Mouse (Mus musculus): ENCODE measurements around the gene Tpsb2.

The Tpsb2 gene

GRCm38 (mm10) chr17:25366005-25366404 lies at the start of gene Tpsb2:
Tpsb2 (plus strand) TSS chr17:25366305.
- no peak for DNase-seq (ENCODE audit: low spot score in 2 of 2)

- DNase-seq (ENCODE audit: low spot score in 2 of 2): no peak
Observed at GRCm38 (mm10) chr17:25318354-25318753, 47.8 kb upstream of the Tpsb2 start, which contains the start of gene Prss29. Prss29 (plus strand) TSS chr17:25318654.

GRCm38 (mm10) chr17:25320819-25321218 lies 45.3 kb upstream of the Tpsb2 start:
- DNase-seq (ENCODE audit: low spot score in 2 of 2): no peak

GRCm38 (mm10) chr17:25322930-25323329 lies 43.2 kb upstream of the Tpsb2 start:
- DNase-seq (ENCODE audit: low spot score in 2 of 2): no peak

- DNase-seq (ENCODE audit: low spot score in 2 of 2): no peak
Observed at GRCm38 (mm10) chr17:25332321-25332720, 33.8 kb upstream of the Tpsb2 start.

- DNase-seq (ENCODE audit: low spot score in 2 of 2): peak; percentile 42 to 77
Observed at GRCm38 (mm10) chr17:25333943-25334342, 32.2 kb upstream of the Tpsb2 start.

GRCm38 (mm10) chr17:25338218-25338617 lies 27.9 kb upstream of the Tpsb2 start:
- DNase-seq (ENCODE audit: low spot score in 2 of 2): no peak

- DNase-seq (ENCODE audit: low spot score in 2 of 2): no peak
Observed at GRCm38 (mm10) chr17:25340003-25340402, 26.1 kb upstream of the Tpsb2 start.

- DNase-seq (ENCODE audit: low spot score in 2 of 2): no peak
Observed at GRCm38 (mm10) chr17:25341490-25341889, 24.6 kb upstream of the Tpsb2 start.

GRCm38 (mm10) chr17:25345462-25345861 lies 20.6 kb upstream of the Tpsb2 start, which contains the start of gene Tpsab1:
Tpsab1 (minus strand) TSS chr17:25345562.
- no peak for DNase-seq (ENCODE audit: low spot score in 2 of 2)

GRCm38 (mm10) chr17:25361291-25361690 lies 4.8 kb upstream of the Tpsb2 start:
- no peak for DNase-seq (ENCODE audit: low spot score in 2 of 2)

GRCm38 (mm10) chr17:25363726-25364125 lies 2.4 kb upstream of the Tpsb2 start:
- peak; percentile 52 to 71 for DNase-seq (ENCODE audit: low spot score in 2 of 2)

- DNase-seq (ENCODE audit: low spot score in 2 of 2): no peak
Observed at GRCm38 (mm10) chr17:25368973-25369372, 2.9 kb downstream of the Tpsb2 start, which contains the start of gene Tpsg1. Tpsg1 (plus strand) TSS chr17:25369273.

GRCm38 (mm10) chr17:25372491-25372890 lies 6.4 kb downstream of the Tpsb2 start:
- DNase-seq (ENCODE audit: low spot score in 2 of 2): no peak

GRCm38 (mm10) chr17:25374011-25374410 lies 7.9 kb downstream of the Tpsb2 start:
- DNase-seq (ENCODE audit: low spot score in 2 of 2): peak; percentile 17 to 28

GRCm38 (mm10) chr17:25394526-25394925 lies 28.4 kb downstream of the Tpsb2 start:
- DNase-seq (ENCODE audit: low spot score in 2 of 2): no peak

- DNase-seq (ENCODE audit: low spot score in 2 of 2): peak; percentile 82 to 86
Observed at GRCm38 (mm10) chr17:25397804-25398519, 31.9 kb downstream of the Tpsb2 start.

- DNase-seq (ENCODE audit: low spot score in 2 of 2): no peak
Observed at GRCm38 (mm10) chr17:25398520-25398838, 32.4 kb downstream of the Tpsb2 start.

GRCm38 (mm10) chr17:25400443-25400842 lies 34.3 kb downstream of the Tpsb2 start:
- no peak for DNase-seq (ENCODE audit: low spot score in 2 of 2)

- DNase-seq (ENCODE audit: low spot score in 2 of 2): no peak
Observed at GRCm38 (mm10) chr17:25401491-25401890, 35.4 kb downstream of the Tpsb2 start.

- no peak for DNase-seq (ENCODE audit: low spot score in 2 of 2)
Observed at GRCm38 (mm10) chr17:25402224-25402623, 36.1 kb downstream of the Tpsb2 start.

- no peak for DNase-seq (ENCODE audit: low spot score in 2 of 2)
Observed at GRCm38 (mm10) chr17:25404190-25404589, 38.1 kb downstream of the Tpsb2 start.

GRCm38 (mm10) chr17:25405224-25405895 lies 39.3 kb downstream of the Tpsb2 start:
- DNase-seq (ENCODE audit: low spot score in 2 of 2): no peak

All from right cerebral cortex, adult 2 months (tissue).